ENCODE assay signal across 14 mouse cellular contexts in the genomic region with DNA sequence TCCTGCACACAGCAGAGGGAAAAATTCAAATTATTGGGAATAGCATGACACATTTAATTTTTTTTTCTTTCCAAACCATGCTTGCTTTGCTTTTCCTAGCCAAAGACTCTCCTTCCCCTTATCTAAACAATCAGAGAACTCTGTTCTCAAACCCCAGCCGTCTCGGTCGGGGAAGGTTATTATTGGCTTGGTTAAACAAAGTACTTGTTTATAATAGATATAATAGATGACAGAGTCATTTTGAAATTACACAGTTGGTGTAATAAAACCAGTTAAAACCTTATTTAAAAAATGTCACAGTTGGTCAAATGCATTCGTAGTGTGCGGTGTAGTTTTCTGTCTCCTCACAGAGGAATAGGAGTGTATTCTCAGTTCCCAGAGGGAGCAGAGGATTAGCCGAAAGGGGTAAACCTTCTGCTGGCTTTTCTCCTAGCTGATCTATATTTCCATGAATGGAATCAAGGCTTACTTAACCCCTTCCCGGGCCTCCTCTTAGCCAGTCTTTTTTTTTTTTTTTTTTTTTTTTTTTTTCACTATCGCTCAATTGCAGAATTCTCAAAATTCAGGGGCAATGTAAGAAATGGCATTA.
DNase-seq lines count a peak whose midpoint lies in the region; ATAC-seq and TF ChIP-seq lines count a peak whose summit lies in the region.
"Had no signal": no experiment of that assay in that cellular context is flagged by ENCODE, and none has a peak within 500 bp of the region (broad histone marks: within the 10 kb centered on the region; RNA-seq: fewer than 3 reads in every experiment).

No protein-coding gene starts in this region.

- no peak for TF ChIP-seq POLR2A in heart, adult 2 months (IDR thresholded peaks at IDR 0.05; ENCODE audit: insufficient read depth, low read depth, low read length)

- H3K4me3 ChIP-seq in heart, embryonic 13.5 days: no peak overlapping the region
- no peak overlapping the region for H3K4me3 ChIP-seq in heart, adult 2 months
- no peak overlapping the region for H3K4me3 ChIP-seq in midbrain, embryonic 10.5 days
- H3K4me3 ChIP-seq in midbrain, embryonic 13.5 days (replicated peaks): no peak overlapping the region
- H3K4me3 ChIP-seq in embryonic facial prominence, embryonic 15.5 days (replicated peaks): no peak overlapping the region
- no peak overlapping the region for H3K4me3 ChIP-seq in stomach, embryonic 14.5 days (ENCODE audit: low read depth, low read length)
- H3K4me3 ChIP-seq in hindbrain, embryonic 11.5 days (ENCODE audit: low read depth, low read length): no peak overlapping the region
- H3K4me3 ChIP-seq: megakaryocyte, embryonic 14.5 days; neural tube, embryonic 13.5 days had no signal

- no peak for TF ChIP-seq CTCF in heart, adult 2 months (IDR thresholded peaks at IDR 0.05)

- H3K36me3 ChIP-seq in heart, embryonic 13.5 days: no peaks in the 10 kb centered on the region
- peaks cover 3% of the 10 kb centered on the region for H3K36me3 ChIP-seq in heart, adult 2 months (ENCODE audit: control insufficient read depth, insufficient read depth, low read length)
- no peaks in the 10 kb centered on the region for H3K36me3 ChIP-seq in midbrain, embryonic 10.5 days
- H3K36me3 ChIP-seq in midbrain, embryonic 13.5 days: no peaks in the 10 kb centered on the region
- no peaks in the 10 kb centered on the region for H3K36me3 ChIP-seq in embryonic facial prominence, embryonic 15.5 days
- no peaks in the 10 kb centered on the region for H3K36me3 ChIP-seq in stomach, embryonic 14.5 days (ENCODE audit: control insufficient read depth, insufficient read depth, low read length)
- H3K36me3 ChIP-seq in hindbrain, embryonic 11.5 days (ENCODE audit: control insufficient read depth, insufficient read depth, low read length): no peaks in the 10 kb centered on the region
- H3K36me3 ChIP-seq: neural tube, embryonic 13.5 days had no signal

- no peak for ATAC-seq in heart, embryonic 13.5 days (ENCODE audit: extremely low read depth, insufficient number of reproducible peaks, low FRiP score, low TSS enrichment)
- ATAC-seq in midbrain, embryonic 13.5 days: no peak
- ATAC-seq in embryonic facial prominence, embryonic 15.5 days (ENCODE audit: insufficient number of reproducible peaks, low FRiP score, low TSS enrichment, low read depth): no peak
- peak; percentile 51; the same call in 1 of the 2 replicates for ATAC-seq in stomach, embryonic 14.5 days (ENCODE audit: insufficient number of reproducible peaks, insufficient read depth, low FRiP score, low read depth)
- no peak for ATAC-seq in hindbrain, embryonic 11.5 days (ENCODE audit: low FRiP score)
- ATAC-seq in inflammation-experienced regulatory T-cells, adult 6 months: no peak

- no peaks in the 10 kb centered on the region for H3K27me3 ChIP-seq in heart, embryonic 13.5 days (replicated peaks)
- no peaks in the 10 kb centered on the region for H3K27me3 ChIP-seq in heart, adult 2 months (ENCODE audit: control insufficient read depth, insufficient read depth, low read length)
- H3K27me3 ChIP-seq in midbrain, embryonic 10.5 days (ENCODE audit: low read depth, poor library complexity, severe bottlenecking): no peaks in the 10 kb centered on the region
- no peaks in the 10 kb centered on the region for H3K27me3 ChIP-seq in midbrain, embryonic 13.5 days
- H3K27me3 ChIP-seq in embryonic facial prominence, embryonic 15.5 days: no peaks in the 10 kb centered on the region
- H3K27me3 ChIP-seq in stomach, embryonic 14.5 days (ENCODE audit: control insufficient read depth, insufficient read depth, low read length): no peaks in the 10 kb centered on the region
- no peaks in the 10 kb centered on the region for H3K27me3 ChIP-seq in hindbrain, embryonic 11.5 days (ENCODE audit: control insufficient read depth, insufficient read depth, low read length)
- H3K27me3 ChIP-seq: neural tube, embryonic 13.5 days had no signal

- H3K27ac ChIP-seq in heart, embryonic 13.5 days (replicated peaks): peak overlapping the region; percentile 70
- no peak overlapping the region for H3K27ac ChIP-seq in heart, adult 2 months
- peak overlapping the region; percentile 74 for H3K27ac ChIP-seq in midbrain, embryonic 10.5 days (replicated peaks)
- no peak overlapping the region; the same call in none of the 2 replicates for H3K27ac ChIP-seq in midbrain, embryonic 13.5 days
- H3K27ac ChIP-seq in embryonic facial prominence, embryonic 15.5 days (replicated peaks): peak overlapping the region; percentile 81
- peak overlapping the region; percentile 94 for H3K27ac ChIP-seq in stomach, embryonic 14.5 days (ENCODE audit: low read length)
- no peak overlapping the region for H3K27ac ChIP-seq in hindbrain, embryonic 11.5 days (ENCODE audit: low read depth, low read length)

- no peak overlapping the region; the same call in 1 of the 2 replicates for H3K9ac ChIP-seq in heart, embryonic 13.5 days
- H3K9ac ChIP-seq in heart, adult 2 months (ENCODE audit: low read depth, low read length): no peak overlapping the region
- H3K9ac ChIP-seq in midbrain, embryonic 13.5 days (replicated peaks): no peak overlapping the region
- H3K9ac ChIP-seq in embryonic facial prominence, embryonic 15.5 days: no peak overlapping the region
- no peak overlapping the region for H3K9ac ChIP-seq in stomach, embryonic 14.5 days (replicated peaks; ENCODE audit: low read depth, low read length)
- H3K9ac ChIP-seq in hindbrain, embryonic 11.5 days (ENCODE audit: low read depth, low read length): no peak overlapping the region
- H3K9ac ChIP-seq: neural tube, embryonic 13.5 days had no signal

- H3K4me2 ChIP-seq in heart, embryonic 13.5 days: no peak overlapping the region
- H3K4me2 ChIP-seq in midbrain, embryonic 13.5 days (replicated peaks): no peak overlapping the region
- H3K4me2 ChIP-seq in embryonic facial prominence, embryonic 15.5 days (replicated peaks): no peak overlapping the region
- H3K4me2 ChIP-seq in stomach, embryonic 14.5 days (replicated peaks; ENCODE audit: low read depth, low read length): 0 out of 2 replicates have a peak overlapping the region, but pooled peaks have one; percentile 22
- H3K4me2 ChIP-seq in hindbrain, embryonic 11.5 days (replicated peaks; ENCODE audit: low read depth, low read length): no peak overlapping the region
- H3K4me2 ChIP-seq: neural tube, embryonic 13.5 days had no signal

- H3K4me1 ChIP-seq in heart, embryonic 13.5 days: peaks cover 60% of the 10 kb centered on the region
- peaks cover 4% of the 10 kb centered on the region for H3K4me1 ChIP-seq in heart, adult 2 months (ENCODE audit: control insufficient read depth, insufficient read depth, low read length)
- H3K4me1 ChIP-seq in midbrain, embryonic 10.5 days: peaks cover 57% of the 10 kb centered on the region
- H3K4me1 ChIP-seq in midbrain, embryonic 13.5 days (replicated peaks): peaks cover 54% of the 10 kb centered on the region
- H3K4me1 ChIP-seq in embryonic facial prominence, embryonic 15.5 days: peaks cover 69% of the 10 kb centered on the region
- peaks cover 61% of the 10 kb centered on the region for H3K4me1 ChIP-seq in stomach, embryonic 14.5 days (ENCODE audit: control insufficient read depth, insufficient read depth, low read length)
- no peaks in the 10 kb centered on the region for H3K4me1 ChIP-seq in hindbrain, embryonic 11.5 days (replicated peaks; ENCODE audit: control insufficient read depth, insufficient read depth, low read length)
- H3K4me1 ChIP-seq: megakaryocyte, embryonic 14.5 days had no signal

- 50% methylated on average over 8 of the region's 8 CpGs for WGBS in heart, embryonic 13.5 days
- 59% methylated on average over 8 of the region's 8 CpGs for WGBS in heart, adult 2 months
- 48% methylated on average over 8 of the region's 8 CpGs for WGBS in midbrain, embryonic 10.5 days
- 13% methylated on average over 8 of the region's 8 CpGs for WGBS in midbrain, embryonic 13.5 days
- 26% methylated on average over 8 of the region's 8 CpGs for WGBS in embryonic facial prominence, embryonic 15.5 days
- 15% methylated on average over 8 of the region's 8 CpGs for WGBS in stomach, embryonic 14.5 days
- 59% methylated on average over 8 of the region's 8 CpGs for WGBS in hindbrain, embryonic 11.5 days

- no peaks in the 10 kb centered on the region for H3K79me2 ChIP-seq in heart, adult 2 months (replicated peaks; ENCODE audit: control insufficient read depth, insufficient read depth, low read length)

- DNase-seq in heart, adult 2 months: no peak
- no peak for DNase-seq in midbrain, embryonic 10.5 days (ENCODE audit: low spot score)
- no peak for DNase-seq in hindbrain, embryonic 11.5 days (ENCODE audit: low spot score)
- DNase-seq: adrenal gland, postnatal 25 days; B cell, adult 2 months; kidney, adult 2 months; lung, adult 18-20 months had no signal

- TF ChIP-seq EP300 in heart, adult 2 months (IDR thresholded peaks at IDR 0.05; ENCODE audit: insufficient read depth, low read depth, low read length): no peak

- intact Hi-C loops in heart, adult 2 months (cut with DNase I): no loop called here

- H3K9me3 ChIP-seq in heart, embryonic 13.5 days: no peaks in the 10 kb centered on the region
- H3K9me3 ChIP-seq in midbrain, embryonic 10.5 days (replicated peaks): no peaks in the 10 kb centered on the region
- no peaks in the 10 kb centered on the region for H3K9me3 ChIP-seq in midbrain, embryonic 13.5 days
- no peaks in the 10 kb centered on the region for H3K9me3 ChIP-seq in embryonic facial prominence, embryonic 15.5 days (replicated peaks)
- no peaks in the 10 kb centered on the region for H3K9me3 ChIP-seq in stomach, embryonic 14.5 days (ENCODE audit: control insufficient read depth, low read depth, low read length)
- H3K9me3 ChIP-seq in hindbrain, embryonic 11.5 days (ENCODE audit: control insufficient read depth, low read length): no peaks in the 10 kb centered on the region
- H3K9me3 ChIP-seq: megakaryocyte, embryonic 14.5 days; neural tube, embryonic 13.5 days had no signal

Comparison
In these comparisons a context has a peak if more than half of its experiments do, and no peak if none do; other contexts are left out.
1. H3K27ac ChIP-seq: peak in heart, embryonic 13.5 days (single experiment), midbrain, embryonic 10.5 days (single experiment), embryonic facial prominence, embryonic 15.5 days (single experiment) and stomach, embryonic 14.5 days (single experiment); none in heart, adult 2 months (single experiment), midbrain, embryonic 13.5 days (single experiment) and hindbrain, embryonic 11.5 days (single experiment).